Mouse (Mus musculus) cerebellum, adult (tissue): ENCODE measurements at regions not wholly inside any gene's neighbourhood (a gene's known extent, or its start where the extent isn't known, plus 50 kb on each side); places are given as distances from the start of the nearest gene placed in this dataset.
"Not testable (repeated sequence)": the region's sequence is repeated elsewhere in the genome, so short reads cannot be mapped to it uniquely, and the experiment has no call there.

ENCODE experiments used
- ATAC-seq: cut with Nextera tagmentation; 2 replicates; pipeline ENCODE4 v1.9.2; 2017; ENCODE audit warnings: mild to moderate bottlenecking, moderate library complexity, mixed read lengths; ENCODE audit not compliant: insufficient number of reproducible peaks, low FRiP score, low TSS enrichment

- ATAC-seq, result no peak
These were observed 64.7 kb upstream of the Top1 start for GRCm38 (mm10) chr2:160581029-160581428.

DNA sequence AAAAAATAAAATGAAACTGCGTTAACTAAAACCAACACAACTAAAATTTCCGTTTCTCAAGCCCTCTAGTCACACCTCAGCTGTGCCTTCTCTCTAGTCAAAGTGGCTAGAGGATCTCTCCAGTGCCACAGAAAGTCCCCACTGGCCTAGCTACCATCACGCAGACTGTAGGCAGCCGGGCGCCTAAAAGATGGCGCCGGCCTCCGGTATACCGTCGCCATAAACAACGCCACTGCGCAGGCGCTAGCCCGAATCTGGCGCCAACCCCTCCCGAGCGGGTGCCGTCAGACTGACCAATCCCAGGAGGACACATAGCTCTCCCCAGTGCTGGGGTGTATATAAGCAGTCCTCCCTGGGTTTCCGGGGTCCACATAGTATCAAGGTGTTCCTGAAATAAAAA is 62.7 kb upstream of the Top1 start:
- not testable (repeated sequence) for ATAC-seq

GRCm38 (mm10) chr2:160583506-160583905 is 62.2 kb upstream of the Top1 start:
- ATAC-seq, result no peak

GRCm38 (mm10) chr2:160584568-160584967 is 61.1 kb upstream of the Top1 start:
- ATAC-seq, result no peak

DNA sequence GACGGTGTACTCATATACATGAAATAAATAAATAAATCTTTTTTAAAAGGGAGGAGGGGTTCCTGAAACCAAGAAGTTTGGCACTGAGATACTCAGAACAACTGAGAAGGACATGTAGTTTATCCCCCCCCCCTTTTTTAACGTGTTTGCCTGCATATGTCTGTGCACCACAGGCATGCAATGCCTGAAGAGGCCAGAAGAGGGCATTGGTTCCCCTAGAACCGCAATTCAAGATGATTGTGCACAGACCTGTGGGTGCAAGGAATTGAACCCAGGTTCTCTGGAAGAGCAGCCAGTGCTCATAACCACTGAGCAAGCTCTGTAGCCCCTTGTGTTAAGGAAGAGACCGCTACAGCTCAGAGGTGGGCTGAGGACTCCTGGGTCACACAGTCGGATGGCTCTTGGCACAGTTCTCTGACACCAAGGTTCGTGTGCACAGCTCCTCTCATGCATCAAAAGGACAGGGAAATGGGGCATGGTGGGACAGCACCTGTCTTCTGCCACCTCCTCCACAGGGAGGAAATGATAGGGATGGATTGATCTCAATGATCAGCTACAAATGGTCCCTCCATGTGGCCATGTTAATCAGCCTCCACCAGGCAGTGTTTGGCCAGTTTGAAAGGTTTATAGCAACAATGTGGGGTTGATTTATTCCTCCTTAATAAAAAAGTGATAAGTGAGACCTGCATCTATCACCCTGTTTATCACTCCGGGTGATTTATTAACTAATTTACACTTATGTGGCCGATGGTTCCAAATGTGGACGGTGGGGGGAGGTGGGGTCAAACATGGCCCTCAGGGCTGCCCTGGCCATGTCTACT is 58.5 kb upstream of the Top1 start:
- no peak for ATAC-seq

DNA sequence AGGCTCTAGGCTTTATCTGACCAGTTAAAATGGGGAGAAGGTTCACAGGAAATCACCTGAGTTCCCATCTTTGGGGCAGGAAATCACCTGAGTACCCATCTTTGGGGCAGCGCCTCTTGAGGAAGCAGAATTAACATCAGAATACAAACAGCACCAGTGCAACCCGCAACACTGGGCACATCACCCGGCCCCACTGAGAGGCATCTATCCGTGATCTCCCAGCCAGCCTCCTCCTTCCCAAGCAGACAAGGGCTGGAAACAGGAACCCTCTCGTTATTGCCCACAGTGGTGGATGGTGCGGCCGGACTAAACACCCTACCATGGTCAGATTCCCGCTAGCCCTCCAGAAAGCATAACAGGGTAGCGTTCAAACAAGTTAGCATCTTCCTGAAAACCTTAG is 57.3 kb upstream of the Top1 start:
- no peak for ATAC-seq

- ATAC-seq, result no peak
These were observed 55.3 kb upstream of the Top1 start for GRCm38 (mm10) chr2:160590209-160590910.

GRCm38 (mm10) chr2:160591446-160592180 is 54.1 kb upstream of the Top1 start:
- no peak for ATAC-seq

- ATAC-seq, result 0 out of 2 replicates have a peak, but pooled peaks have one; percentile 16
These were observed 52.7 kb upstream of the Top1 start for GRCm38 (mm10) chr2:160593035-160593434.
